Mouse (Mus musculus) retina, embryonic 14.5 days (tissue): Measurements from ENCODE around the gene Syngr3.
"Not testable (repeated sequence)": the region's sequence is repeated elsewhere in the genome, so short reads cannot be mapped to it uniquely, and the experiment has no call there.

Experiments used
- DNase-seq: peaks from one replicate; pipeline ENCODE4 v3.0.0-alpha.2; 2015; ENCODE audit warnings: low spot score

The Syngr3 gene

GRCm38 (mm10) chr17:24676877-24677276 lies 12.9 kb downstream of the Syngr3 start:
- no peak for DNase-seq

- peak; percentile 86 for DNase-seq
These were observed 13.6 kb downstream of the Syngr3 start for GRCm38 (mm10) chr17:24676187-24676586.

GRCm38 (mm10) chr17:24674277-24674676 lies 15.5 kb downstream of the Syngr3 start:
- DNase-seq, result no peak

DNA sequence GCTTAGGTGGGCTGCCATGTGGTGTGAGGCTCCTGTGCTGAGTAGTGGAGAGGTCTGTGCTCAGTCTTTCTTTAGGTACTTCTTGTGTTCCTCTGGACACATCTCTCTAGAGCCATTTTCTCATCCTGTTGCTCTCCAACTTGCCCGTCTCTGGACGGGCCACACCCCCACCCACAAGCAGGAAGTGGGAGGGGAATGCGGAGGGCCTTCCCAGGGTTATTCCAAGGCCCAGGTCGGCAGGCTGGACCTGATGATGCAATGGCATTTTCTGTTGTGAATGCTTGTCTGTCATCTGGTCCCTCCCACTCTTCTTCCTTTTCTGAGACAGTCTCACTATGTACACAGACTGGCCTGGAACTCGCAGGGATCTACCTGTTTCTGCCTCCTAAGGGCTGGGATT lies 17.6 kb downstream of the Syngr3 start:
- DNase-seq, result no peak

GRCm38 (mm10) chr17:24671346-24671745 lies 18.4 kb downstream of the Syngr3 start:
- DNase-seq, result no peak

DNA sequence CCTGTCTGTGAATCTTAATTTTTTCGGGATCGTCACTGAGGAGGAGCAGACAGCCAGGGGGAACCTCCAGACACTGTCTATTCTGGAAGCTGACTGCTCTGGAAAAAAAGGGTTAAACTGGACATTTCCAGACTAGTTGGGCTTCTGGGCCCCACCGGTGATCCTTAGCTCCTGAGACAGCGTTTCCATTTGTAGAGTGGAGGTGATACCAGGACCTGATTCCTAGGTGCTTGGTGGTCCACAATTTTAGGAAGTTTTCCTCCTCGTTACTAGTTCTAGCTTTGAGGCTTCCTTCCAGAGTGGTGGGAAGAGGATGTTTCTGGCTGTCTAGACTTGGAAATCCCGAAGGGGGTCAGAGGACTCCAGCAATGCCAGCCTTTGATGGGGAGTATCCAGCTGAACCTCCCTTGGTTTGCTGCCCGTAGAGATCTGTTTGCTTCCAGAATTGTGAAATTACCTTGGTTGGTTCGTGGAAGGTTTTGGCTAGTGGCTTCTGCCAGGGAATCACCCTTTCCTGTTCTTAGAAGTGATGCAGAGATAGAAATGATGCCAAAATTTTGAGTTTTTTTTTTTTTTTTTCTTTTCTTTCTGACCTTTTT lies 19.4 kb downstream of the Syngr3 start:
- DNase-seq, result peak; percentile 25

DNA sequence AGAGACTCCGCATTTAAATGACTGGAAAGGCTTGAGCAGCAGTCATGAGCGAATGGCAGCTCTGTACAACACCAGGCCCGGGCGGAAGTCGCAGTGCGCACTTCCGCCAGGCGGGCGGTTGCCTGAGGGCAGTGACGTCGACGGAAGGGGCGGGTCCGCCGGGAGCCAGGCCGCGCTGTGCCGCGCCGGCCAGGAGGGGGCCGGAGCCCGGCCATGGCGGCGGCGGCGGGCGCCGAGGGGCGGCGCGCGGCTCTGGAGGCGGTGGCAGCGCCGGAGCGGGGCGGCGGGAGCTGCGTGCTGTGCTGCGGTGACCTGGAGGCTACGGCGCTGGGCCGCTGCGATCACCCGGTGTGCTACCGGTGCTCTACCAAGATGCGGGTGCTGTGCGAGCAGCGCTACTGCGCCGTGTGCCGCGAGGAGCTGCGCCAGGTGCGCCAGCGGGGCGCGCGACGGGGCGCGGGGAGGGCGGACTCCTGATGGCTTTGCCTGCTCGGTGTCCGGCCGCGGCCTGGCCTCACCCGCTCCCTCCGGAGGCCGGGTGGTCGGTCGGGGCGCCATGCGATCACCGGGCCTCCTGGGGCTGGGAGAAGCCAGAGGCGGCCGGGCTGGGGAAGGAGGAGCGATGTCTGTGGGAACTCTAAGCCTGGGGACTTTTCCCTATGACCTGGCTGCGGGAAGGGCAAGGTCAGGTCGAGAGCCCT lies 20.1 kb downstream of the Syngr3 start, which contains the start of gene Zfp598:
Gene Zfp598, plus strand, starts transcription at position 143 of the 701 bp plus-strand sequence.
- DNase-seq, result peak; percentile 95

DNA sequence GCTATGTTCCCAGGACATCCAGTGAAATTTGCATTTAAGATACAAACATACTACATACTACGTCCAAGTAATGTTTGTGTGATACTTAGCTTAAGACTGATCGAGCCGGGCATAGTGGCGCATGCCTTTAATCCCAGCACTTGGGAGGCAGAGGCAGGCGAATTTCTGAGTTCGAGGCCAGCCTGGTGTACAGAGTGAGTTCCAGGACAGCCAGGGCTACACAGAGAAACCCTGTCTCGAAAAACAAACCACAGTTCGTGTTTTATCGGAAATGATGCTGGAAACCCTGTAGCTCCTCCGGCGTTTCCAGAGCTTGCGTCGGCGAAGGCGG lies 20.6 kb downstream of the Syngr3 start:
- not testable (repeated sequence) for DNase-seq

DNA sequence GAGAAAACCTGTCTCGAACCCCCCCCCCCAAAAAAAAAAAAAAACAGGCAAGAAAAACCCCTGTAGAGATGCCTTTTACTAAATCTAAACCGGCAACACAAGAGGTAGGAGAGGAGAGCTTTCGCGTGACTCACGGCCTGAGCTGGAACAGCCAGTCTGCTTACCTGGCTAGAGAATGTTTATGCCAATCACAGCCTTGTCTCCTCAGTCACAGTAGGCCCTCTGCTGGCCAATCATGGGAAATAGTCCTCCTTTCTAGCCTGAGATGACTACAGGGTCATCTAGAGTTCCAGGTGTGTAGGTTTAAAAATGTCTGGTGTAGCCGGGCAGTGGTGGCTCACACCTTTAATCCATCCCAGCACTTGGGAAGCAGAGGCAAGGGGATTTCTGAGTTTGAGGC lies 22.3 kb downstream of the Syngr3 start:
- DNase-seq, result peak; percentile 76

DNA sequence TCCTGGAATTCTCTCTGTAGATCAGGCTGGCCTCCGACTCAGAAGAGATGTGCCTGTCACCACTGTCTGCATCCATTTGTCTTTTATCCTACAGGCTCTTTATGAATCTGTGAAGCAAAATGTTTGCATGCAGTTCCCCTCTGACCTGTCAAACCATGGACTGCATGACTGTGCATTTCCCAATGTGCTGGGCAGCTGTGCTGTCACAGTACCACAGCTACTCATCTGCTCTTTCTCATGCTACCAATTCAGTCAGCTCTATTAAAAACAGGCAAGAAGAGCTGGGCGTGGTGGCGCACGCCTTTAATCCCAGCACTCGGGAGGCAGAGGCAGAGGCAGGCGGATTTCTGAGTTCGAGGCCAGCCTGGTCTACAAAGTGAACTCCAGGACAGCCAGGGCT lies 22.7 kb downstream of the Syngr3 start:
- DNase-seq, result not testable (repeated sequence)

GRCm38 (mm10) chr17:24658017-24658758 lies 31.6 kb downstream of the Syngr3 start, which contains the start of gene Npw:
TSS of gene Npw (minus strand) at chr17:24658457.
- peak; percentile 49 for DNase-seq

DNA sequence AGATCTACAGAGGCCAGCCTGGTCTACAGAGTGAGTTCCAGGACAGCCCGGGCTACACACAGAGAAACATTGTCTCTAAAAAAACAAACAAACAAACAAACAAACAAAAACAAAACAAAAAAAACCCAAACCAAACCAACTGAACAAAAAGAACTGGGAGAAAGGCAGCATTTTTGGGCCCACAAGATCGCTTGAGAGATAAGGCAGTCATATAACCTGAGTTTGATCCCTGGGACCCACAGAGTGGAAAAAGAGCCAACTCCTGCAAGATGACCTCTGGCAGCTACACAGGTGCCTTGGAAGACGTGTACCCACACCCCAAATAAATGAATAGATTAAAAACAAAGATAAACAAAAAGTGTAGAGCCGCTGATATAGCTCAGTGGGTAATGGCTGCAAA lies 34.8 kb downstream of the Syngr3 start:
- no peak for DNase-seq

DNA sequence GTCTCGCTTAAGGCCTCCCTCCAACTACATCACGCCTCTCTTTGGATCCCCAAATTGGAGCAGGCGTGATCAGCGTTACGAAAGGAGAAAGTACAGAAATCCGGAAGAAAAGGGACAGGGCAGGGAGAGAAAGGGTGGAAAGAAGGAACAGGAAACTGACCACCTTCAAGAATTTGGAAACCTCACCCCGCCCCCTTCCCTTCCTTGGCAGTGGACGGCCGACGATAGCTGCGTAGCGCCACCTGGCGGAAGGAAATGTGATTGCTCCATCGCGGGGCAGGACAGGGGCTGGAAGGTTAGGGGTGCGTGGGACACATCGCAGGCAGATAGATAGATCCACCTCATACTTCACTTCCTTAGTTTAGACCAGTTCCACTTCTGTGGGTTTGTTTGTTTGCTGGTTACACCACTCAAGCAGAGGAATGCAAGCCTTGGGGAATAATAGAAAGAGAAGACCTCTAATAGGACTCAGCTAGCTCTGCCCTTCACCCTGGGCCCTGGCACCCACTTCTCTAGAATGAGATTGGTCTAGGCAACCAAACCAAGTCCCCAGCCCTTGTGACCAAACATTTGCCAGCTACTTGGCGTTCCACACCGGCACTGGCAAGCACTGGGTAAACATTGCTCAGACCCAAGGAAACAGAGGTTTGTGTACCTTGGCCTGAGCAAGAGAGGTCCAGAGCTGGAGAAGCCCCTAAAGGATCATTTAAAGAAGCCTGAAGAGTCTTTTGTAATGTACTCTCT lies 35.6 kb downstream of the Syngr3 start:
- DNase-seq, result no peak

- no peak for DNase-seq
These were observed 37.9 kb downstream of the Syngr3 start for GRCm38 (mm10) chr17:24651835-24652234.

- DNase-seq, result no peak
These were observed 39.0 kb downstream of the Syngr3 start for GRCm38 (mm10) chr17:24650766-24651165.

DNA sequence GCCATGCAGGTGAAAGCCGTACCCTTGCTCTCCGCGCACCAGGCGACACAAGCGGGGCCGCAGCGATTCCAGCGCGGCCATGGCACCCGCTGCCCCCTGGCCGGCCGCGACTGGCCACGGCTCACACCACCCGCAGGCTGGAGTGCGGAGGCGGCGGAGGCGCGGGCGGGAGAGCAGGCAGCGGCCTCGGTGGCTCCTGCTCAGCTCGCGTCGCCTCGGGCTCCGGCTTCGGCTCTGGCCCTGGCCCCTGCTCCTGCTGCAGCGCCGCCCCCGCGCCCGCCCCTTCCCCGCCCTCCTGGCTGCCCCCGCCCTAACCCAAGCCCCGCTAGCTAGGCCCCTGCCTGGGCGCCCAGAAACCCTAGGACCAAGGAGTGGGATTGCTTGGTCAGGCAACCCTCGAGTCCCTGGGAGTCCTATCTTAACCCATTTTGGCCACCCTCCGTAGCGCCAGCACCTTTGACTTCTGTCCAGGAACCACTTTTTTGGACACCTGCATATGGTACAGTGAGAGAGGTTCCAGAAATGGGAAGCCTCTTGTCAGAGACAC lies 39.6 kb downstream of the Syngr3 start, which contains the start of gene Slc9a3r2:
Gene Slc9a3r2, minus strand, starts transcription at position 258 of the 547 bp plus-strand sequence.
- DNase-seq, result peak; percentile 67

DNA sequence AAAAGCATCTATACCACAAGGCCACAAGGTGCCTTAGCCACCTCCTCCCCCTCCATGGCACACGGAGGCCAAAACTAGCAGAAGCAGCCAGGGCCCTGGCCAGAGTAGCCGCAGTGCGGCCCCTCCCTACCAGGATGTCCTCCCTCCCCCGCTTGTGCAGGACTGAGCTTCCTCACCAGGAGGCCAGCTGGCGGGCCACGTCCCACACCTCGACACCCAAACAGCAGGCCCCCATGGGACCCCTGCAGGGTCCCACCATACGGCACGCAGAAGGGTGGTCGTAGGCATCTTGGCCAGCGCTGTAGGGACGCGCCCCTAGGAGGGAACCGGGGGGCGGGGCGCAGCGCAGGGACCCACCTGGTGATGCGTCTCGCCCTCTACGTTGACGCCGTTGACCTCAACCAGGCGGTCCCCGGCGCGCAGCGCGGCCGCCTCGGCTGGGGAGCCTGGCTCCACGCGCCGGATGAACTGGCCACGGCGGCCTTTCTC lies 40.1 kb downstream of the Syngr3 start:
- DNase-seq, result peak; percentile 46

GRCm38 (mm10) chr17:24648731-24649377 lies 40.9 kb downstream of the Syngr3 start:
- DNase-seq, result no peak

- no peak for DNase-seq
These were observed 42.3 kb downstream of the Syngr3 start for GRCm38 (mm10) chr17:24647493-24647892.

DNA sequence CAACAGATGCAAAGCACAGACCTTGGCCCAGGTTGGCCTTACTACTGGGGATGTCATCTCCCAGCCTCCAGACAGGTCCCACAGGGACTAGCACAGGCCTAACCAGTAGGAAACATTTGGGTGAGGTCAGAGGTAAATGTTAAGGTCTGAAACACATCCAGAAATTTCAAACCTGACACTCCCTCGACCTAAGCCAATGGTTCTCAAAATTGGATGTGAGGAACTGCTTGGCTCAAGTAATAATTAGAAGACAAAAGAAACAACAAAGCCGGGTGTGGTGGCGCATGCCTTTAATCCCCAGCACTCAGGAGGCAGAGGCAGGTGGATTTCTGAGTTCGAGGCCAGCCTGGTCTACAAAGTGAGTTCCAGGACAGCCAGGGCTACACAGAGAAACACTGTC lies 43.4 kb downstream of the Syngr3 start:
- no peak for DNase-seq

DNA sequence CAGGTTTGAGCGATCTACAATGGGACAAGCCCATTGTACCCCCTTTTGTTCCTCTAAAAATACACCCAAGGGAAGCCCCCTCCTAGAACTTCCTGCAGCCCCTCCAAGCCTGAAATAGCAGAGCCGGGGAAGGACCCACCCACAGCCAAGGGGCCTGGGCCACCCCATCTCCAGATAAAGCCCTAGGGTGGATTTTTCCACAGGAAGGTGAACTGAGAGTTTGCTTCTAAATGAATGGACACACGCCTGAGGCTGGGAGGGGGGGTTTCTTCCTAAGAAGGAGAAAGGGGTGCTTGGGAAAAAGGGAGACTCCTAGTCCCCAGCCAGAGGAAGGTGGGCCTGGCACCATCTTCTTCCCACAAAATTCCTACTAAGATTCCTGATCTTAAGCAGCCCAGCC lies 43.8 kb downstream of the Syngr3 start:
- no peak for DNase-seq
